Mouse (Mus musculus) MEL-GATA-1-ER (cell line): ENCODE data around the gene Cyb561d2.

Source experiments
- DNase-seq: peaks from one replicate; pipeline ENCODE4 v3.0.0-alpha.2; 2012; ENCODE audit warnings: low read depth; ENCODE audit errors: extremely low read depth

Gene Cyb561d2

GRCm38 (mm10) chr9:107550491-107551116 lies 8.6 kb upstream of the Cyb561d2 start:
- no peak for DNase-seq

DNA sequence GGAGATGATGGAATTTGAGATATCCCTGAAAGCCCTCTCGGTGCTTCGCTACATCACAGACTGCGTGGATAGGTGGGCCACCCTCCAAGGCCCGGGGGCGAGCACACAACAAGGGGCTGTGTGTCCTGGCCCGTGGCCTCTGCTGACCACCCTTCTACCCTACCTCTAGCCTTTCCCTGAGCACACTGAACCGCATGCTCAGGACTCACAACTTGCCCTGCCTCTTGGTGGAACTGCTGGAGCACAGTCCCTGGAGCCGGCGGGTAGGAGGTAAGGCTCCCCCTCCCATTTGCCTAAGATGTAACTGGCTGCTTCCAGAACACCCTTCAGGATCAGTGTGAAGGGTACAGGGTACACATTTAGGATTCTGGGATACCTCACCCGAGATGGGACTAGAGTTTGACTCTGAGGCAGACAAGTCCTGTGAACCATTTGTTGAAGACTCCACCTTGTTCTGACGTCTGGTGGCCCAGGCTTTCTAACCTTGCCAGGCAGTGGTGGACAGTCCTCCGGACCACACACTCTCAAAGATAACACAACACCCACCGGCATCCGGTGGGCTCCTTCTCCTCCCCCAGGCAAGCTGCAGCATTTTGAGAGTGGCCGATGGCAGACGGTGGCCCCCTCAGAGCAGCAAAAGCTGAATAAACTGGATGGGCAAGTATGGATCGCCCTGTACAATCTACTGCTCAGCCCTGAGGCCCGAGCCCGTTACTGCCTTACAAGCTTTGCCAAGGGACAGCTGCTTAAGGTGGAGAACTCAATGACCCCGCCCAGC lies 7.5 kb upstream of the Cyb561d2 start:
- no peak for DNase-seq

DNA sequence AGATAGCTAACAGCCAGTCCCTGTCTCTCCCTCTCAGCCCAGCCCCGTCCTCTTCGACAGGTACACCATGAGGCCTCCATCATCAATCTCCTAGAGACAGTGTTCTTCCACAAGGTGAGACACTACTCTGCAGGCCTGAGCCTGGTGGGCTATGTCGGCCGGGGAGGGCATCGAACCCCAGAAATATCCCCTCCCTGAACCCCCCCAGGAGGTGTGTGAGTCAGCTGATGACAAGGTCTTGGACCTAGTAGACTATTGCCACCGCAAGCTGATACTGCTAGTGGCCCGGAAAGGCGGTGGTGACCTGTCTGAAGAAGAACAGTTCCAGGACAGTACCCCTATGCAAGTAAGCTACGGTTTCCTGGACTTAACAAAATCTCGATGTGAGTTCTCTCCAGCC lies 6.8 kb upstream of the Cyb561d2 start:
- DNase-seq, result no peak

GRCm38 (mm10) chr9:107547957-107548356 lies 6.0 kb upstream of the Cyb561d2 start:
- no peak for DNase-seq

- DNase-seq, result no peak
Measured at GRCm38 (mm10) chr9:107547026-107547425, 5.0 kb upstream of the Cyb561d2 start, which contains the start of gene Zmynd10. TSS of gene Zmynd10 (plus strand) at chr9:107547298.

GRCm38 (mm10) chr9:107545602-107546001 lies 3.6 kb upstream of the Cyb561d2 start:
- DNase-seq, result no peak

DNA sequence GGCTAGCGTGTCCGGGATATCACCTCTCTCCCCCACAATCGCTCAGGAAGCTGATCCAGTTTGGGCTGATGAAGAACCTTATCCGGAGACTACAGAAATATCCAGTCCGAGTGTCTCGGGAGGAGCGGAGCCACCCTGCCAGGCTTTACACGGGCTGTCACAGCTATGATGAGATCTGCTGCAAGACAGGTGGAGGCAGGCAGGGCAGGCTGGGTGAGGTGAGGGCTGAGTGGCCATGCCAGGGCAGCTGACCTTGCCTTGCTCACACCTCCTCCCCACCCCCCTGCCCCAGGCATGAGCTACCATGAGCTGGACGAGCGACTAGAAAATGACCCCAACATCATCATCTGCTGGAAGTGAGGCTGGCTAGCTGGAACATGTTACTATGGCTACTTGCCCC lies 3.2 kb upstream of the Cyb561d2 start:
- DNase-seq, result no peak

GRCm38 (mm10) chr9:107544729-107545128 lies 2.7 kb upstream of the Cyb561d2 start:
- no peak for DNase-seq

DNA sequence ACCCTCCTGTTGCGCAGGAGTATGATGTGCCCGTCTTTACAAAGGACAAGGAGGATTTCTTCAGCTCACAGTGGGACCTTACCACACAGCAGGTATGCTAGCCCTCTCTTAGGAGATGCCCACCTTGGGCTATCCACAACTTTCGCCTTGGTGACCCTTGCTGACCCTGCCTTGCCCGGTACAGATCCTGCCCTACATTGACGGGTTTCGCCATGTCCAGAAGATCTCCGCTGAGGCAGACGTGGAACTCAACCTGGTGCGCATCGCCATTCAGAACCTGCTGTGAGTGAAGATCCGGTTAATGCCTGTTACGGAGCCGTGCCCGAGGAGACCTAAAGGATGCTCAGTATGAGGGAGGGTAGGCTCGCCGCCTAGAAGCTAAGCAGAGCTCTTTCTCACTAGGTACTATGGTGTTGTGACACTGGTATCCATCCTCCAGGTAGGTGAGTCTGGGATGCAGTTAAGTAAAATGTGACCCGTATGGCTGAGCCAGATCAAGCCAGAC lies 2.3 kb upstream of the Cyb561d2 start:
- DNase-seq, result no peak

DNA sequence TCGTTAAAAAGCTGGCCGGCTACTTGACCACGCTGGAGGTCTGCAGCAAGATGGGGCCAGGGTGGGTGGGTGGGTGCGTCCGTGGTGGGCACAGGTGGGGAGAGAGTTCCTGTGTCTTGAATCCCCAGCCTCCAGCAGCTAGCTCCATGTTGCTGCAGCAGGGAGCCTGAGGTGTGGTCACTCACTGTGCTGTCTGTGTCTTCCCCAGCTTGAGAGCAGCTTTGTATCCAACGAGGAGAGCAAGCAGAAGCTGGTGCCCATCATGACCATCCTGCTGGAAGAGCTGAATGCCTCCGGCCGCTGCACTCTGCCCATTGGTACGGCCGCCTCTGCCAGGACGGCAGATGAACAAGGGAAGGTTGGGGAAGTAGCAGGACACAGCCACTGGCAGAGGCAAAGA lies 1.3 kb upstream of the Cyb561d2 start:
- DNase-seq, result no peak

DNA sequence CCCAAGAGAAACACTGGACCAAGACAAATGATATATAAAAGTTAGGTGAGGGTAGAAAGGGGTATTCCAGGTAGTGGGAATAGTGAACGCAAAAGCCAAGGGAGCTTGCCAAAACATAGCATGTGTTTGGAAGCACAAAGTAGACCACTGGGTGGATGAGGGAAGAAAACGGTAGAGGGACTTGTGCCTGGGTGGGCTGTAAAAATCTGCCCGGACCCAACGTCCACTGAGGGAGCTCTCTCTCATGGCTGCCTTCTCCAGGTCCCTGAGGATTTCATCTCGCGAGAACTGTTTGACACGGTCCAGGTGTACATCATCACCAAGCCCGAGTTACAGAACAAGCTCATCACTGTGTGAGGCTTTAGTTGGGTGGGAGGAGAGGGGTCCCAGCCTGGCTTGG lies 728 bp upstream of the Cyb561d2 start:
- no peak for DNase-seq

DNA sequence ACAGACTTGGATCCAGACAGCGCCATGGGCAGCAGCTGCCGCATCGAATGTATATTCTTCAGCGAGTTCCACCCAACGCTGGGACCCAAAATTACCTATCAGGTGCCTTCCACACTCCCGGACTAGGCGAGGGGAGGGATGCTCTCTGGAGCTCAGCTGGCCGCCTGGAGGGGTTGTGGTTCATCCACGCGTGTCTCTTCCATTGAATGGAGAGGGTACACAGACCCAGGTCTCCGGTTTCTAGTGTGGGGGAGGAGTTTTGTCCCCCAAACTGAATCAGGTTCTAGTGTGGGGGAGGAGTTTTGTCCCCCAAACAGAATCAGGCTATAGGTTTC lies 326 bp upstream of the Cyb561d2 start:
- DNase-seq, result no peak

DNA sequence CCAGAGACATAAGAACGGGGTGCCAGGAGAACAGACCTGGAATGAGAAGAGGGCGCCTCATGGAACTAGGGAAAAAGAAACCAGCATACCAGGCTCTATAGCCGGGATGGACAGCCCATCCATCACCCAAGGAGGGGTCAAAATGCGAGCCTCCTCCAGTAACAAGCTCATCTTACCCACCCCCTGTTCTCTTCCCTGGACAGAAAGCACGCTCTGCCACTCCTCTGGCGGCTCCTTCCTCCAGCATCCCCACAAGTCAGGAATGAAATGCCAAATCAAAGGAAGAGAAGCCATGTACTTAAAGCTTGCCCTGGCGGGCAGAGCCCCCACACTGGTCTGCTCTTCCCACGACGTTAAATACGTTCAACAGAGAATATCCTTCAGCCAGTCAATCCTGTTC lies 988 bp downstream of the Cyb561d2 start:
- DNase-seq, result no peak

DNA sequence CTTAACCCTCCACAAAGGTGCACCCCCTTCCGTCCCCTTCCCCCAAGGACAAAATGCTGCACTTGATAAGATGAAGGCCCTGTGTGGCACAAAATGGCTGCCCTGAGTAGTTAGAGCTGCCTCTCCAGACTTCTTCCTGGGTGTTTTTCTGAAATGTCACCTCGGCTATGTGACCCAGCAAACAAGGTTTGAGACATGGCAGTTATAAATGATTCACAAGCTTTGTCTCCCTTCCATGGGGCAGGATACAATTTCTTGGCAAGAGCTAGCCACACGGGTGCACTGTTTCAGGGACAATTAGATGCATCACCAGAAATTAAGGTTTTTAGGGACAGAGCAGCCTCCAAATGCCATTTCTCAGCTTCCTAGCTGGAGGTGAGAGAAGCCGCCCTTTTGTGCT lies 1.6 kb downstream of the Cyb561d2 start:
- DNase-seq, result no peak

DNA sequence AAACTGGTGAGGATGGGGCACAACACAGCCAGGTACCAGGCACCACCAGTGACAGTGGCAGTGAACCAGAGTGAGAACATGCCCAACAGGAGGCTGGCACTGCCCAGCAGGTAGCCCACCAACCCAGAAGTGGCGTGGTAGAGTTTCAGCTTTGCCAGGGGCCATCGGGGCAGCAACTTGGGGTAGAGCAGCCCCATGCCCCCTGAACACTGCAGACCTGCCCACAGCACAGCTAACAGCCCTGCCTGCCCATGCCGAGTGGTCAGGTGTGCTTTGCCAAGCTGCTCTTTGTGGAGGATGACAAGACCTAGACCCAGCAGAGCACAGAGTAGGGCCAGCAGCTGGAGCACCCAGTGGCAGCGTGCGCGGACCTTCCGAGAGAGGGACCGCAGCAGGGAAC lies 2.1 kb downstream of the Cyb561d2 start:
- no peak for DNase-seq

GRCm38 (mm10) chr9:107538711-107539110 lies 3.3 kb downstream of the Cyb561d2 start:
- no peak for DNase-seq

DNA sequence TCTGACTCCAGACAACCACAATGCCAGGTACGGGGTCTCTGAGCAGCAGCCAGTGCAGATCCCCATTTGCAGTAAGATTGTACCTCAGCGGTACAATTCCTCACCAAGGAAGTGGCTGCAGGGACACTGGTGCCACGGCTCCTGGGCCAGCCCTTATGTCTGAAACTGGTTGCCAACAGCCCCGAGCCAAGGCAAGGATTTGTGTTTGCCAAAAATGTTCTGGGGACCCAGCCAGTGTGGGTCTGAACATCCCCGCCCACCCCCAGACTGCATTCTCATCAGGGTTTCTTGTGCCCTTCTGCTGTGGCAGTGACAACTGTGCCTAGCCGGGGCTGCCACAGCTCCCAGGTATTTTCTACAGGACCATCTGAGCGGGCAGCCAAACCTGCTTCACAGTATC lies 3.8 kb downstream of the Cyb561d2 start:
- no peak for DNase-seq

DNA sequence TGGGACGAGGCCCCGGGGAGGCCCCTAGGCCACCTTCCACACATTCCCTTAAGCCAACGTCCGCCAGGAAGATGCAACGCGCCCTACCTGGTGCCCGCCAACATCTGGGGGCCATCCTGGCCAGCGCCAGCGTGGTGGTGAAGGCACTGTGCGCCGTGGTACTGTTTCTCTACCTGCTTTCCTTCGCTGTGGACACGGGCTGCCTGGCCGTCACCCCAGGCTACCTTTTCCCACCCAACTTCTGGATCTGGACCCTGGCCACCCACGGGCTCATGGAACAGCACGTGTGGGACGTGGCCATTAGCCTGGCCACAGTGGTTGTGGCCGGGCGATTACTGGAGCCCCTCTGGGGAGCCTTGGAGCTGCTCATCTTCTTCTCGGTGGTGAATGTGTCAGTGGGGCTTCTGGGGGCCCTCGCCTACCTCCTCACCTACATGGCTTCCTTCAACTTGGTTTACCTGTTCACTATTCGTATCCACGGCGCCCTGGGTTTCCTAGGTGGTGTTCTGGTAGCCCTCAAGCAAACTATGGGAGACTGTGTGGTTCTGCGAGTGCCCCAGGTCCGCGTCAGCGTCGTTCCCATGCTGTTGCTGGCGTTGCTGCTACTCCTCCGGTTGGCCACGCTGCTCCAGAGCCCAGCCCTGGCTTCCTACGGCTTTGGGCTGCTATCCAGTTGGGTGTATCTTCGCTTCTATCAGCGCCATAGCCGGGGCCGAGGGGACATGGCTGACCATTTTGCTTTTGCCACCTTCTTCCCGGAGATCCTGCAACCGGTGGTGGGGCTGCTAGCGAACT lies 7.4 kb downstream of the Cyb561d2 start:
- DNase-seq, result no peak

DNA sequence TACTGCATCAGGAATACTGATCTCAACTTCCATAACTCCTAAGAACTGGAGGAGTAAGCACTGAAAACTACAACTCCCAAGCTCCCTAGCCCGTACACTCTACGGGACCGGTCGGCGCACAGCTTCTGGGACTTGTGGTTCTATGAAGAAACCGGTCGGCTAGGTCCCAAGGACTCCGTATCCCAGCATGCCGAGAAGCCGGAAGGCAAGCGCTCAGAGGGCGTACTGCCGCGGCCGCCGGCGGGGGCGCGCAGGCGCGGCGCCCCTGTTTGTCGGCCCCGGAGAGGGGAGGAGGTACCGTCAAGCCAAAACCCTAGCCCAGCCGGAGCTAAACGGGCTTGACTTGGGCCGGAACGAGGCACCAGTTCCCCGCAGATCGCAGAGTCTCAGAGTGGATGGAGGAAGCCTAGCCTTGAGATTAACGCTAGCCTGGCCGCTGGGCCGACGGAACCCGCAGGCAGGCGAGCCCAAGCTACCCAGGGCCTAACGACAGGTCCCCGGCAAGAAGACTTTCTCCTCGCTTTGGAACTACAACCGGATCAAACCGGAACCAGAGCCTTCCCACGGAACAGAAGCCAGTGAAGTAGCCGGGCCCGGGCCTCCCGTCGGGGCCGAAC lies 8.1 kb downstream of the Cyb561d2 start, which contains the start of gene Tmem115:
Tmem115 (plus strand) TSS at position 155 of the 617 bp plus-strand sequence.
- DNase-seq, result peak; percentile 96

DNA sequence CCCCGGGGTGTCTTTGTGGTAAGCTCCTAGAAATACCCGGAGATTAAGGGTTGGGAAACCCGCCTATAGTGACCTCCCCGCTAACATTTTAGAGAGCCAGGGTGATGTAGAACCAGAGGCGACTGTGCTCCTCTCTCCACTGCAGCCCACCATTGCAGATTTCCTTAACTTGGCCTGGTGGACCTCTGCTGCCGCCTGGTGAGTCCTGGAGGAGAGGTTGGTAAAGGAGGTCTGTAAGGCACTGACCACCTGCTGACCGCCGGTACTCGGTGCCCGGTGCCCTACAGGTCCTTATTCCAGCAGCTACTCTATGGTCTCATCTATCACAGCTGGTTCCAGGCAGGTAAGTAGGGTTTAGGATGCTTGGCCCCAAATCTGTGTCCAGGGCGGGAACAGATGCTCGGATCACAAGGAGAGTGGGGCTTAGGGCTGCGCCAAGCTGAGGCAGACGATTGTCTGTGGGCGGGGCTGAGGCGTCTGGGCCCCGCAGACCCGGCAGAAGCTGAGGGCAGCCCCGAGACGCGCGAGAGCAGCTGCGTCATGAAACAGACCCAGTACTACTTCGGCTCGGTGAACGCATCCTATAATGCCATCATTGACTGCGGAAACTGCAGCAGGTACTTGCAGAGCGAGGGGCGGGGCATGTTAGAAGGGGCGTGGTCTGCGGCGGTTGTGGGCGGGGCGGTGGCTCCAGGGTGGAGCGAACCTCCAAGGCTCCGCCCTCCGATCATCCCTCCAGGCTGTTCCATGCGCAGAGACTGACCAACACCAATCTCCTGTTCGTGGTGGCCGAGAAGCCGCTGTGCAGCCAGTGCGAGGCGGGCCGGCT lies 15.6 kb downstream of the Cyb561d2 start:
- DNase-seq, result no peak

DNA sequence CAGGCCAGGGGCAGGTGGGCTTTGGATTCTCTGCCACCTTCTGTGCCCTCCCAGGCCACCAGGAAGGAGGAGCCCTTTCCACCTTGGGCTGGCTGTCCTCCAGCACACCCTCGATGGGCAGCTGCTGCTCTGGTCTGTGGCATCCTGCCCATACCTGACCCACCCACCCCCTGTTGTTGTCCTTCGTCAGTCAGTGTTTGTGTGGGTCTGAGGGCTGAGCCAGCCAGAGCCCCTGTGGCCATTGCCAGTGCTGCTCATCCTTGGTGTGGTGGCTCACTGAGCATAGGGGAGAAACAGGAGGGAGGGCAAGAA lies 19.6 kb downstream of the Cyb561d2 start:
- DNase-seq, result no peak
